Mouse (Mus musculus) cortical plate, adult 2 months (tissue): ENCODE data around the gene Ms4a6b.

Source experiments
- CTCF ChIP-seq: fragments of 200-500 bp; IDR thresholded peaks from 2 replicates; pipeline ENCODE4 v1.5.1; 2011; ENCODE audit warnings: mild to moderate bottlenecking, control low read depth, low read length; ENCODE audit not compliant: insufficient read depth; ENCODE audit errors: extremely low read depth
- POLR2A ChIP-seq: fragments of 200-500 bp; IDR thresholded peaks from 2 replicates; pipeline ENCODE4 v1.6.1; 2011; ENCODE audit warnings: mild to moderate bottlenecking, low read length, control low read depth; ENCODE audit not compliant: insufficient read depth; ENCODE audit errors: extremely low read depth

GRCm38 (mm10) chr19:11516845-11517244, 533 bp downstream of the Ms4a6b start:
- TF ChIP-seq CTCF (no peak), POLR2A (no peak)
